Mouse (Mus musculus): ENCODE results near the gene Fbxo46. TPM values are rescaled to one million over a fixed set of nuclear protein-coding genes. Genes with fewer than 3 reads are reported as not detected.

Gene Fbxo46
- total and polyA plus RNA-seq, 2 experiments from 2014 or later: 6.2 to 13.1 TPM

GRCm38 (mm10) chr7:19178035-19178434, 58.4 kb downstream of the Fbxo46 start:
- 14% methylated on average over 18 of the region's 18 CpGs for WGBS
- H3K4me3 ChIP-seq (ENCODE audit: low read depth, low read length): no peak overlapping the region

GRCm38 (mm10) chr7:19178443-19179092, 58.9 kb downstream of the Fbxo46 start:
- no peaks in the 10 kb centered on the region for H3K9me3 ChIP-seq (replicated peaks; ENCODE audit: control insufficient read depth, low read length)
- no peak overlapping the region for H3K9ac ChIP-seq (replicated peaks; ENCODE audit: low read depth, low read length)
- no peak for ATAC-seq (ENCODE audit: insufficient read depth, low read depth)
- H3K4me2 ChIP-seq (ENCODE audit: low read depth, low read length): peak overlapping the region; percentile 9
- H3K4me1 ChIP-seq (ENCODE audit: control insufficient read depth, insufficient read depth): peaks cover 11% of the 10 kb centered on the region
- no peaks in the 10 kb centered on the region for H3K36me3 ChIP-seq (replicated peaks; ENCODE audit: control insufficient read depth, insufficient read depth, low read length)
- no peak overlapping the region for H3K27ac ChIP-seq (ENCODE audit: low read depth)
- 7% methylated on average over 27 of the region's 27 CpGs for WGBS
- H3K4me3 ChIP-seq (ENCODE audit: low read depth, low read length): no peak overlapping the region
- TF ChIP-seq EP300 (IDR thresholded peaks at IDR 0.05; ENCODE audit: low read depth) (no peak), CTCF (IDR thresholded peaks at IDR 0.05; ENCODE audit: low read depth) (peak; percentile 82)
- H3K27me3 ChIP-seq (ENCODE audit: control insufficient read depth, insufficient read depth, low read length): peaks cover 43% of the 10 kb centered on the region
- DNase-seq (ENCODE audit: low spot score): peak; percentile 52

More at GRCm38 (mm10) chr7:19178035-19178434, 58.4 kb downstream of the Fbxo46 start:
- H3K36me3 ChIP-seq (replicated peaks; ENCODE audit: control insufficient read depth, insufficient read depth, low read length): no peaks in the 10 kb centered on the region
- H3K27ac ChIP-seq (ENCODE audit: low read depth): no peak overlapping the region
- DNase-seq (ENCODE audit: low spot score) (no peak), ATAC-seq (ENCODE audit: insufficient read depth, low read depth) (no peak)
- TF ChIP-seq EP300 (IDR thresholded peaks at IDR 0.05; ENCODE audit: low read depth): no peak
- TF ChIP-seq CTCF (IDR thresholded peaks at IDR 0.05; ENCODE audit: low read depth): no peak
- H3K4me2 ChIP-seq (ENCODE audit: low read depth, low read length): no peak overlapping the region
- no peak overlapping the region for H3K9ac ChIP-seq (replicated peaks; ENCODE audit: low read depth, low read length)
- peaks cover 43% of the 10 kb centered on the region for H3K27me3 ChIP-seq (ENCODE audit: control insufficient read depth, insufficient read depth, low read length)
- H3K9me3 ChIP-seq (replicated peaks; ENCODE audit: control insufficient read depth, low read length): no peaks in the 10 kb centered on the region
- H3K4me1 ChIP-seq (ENCODE audit: control insufficient read depth, insufficient read depth): peaks cover 11% of the 10 kb centered on the region

GRCm38 (mm10) chr7:19179173-19179572, 59.5 kb downstream of the Fbxo46 start:
- H3K27me3 ChIP-seq (ENCODE audit: control insufficient read depth, insufficient read depth, low read length): peaks cover 43% of the 10 kb centered on the region
- no peaks in the 10 kb centered on the region for H3K9me3 ChIP-seq (replicated peaks; ENCODE audit: control insufficient read depth, low read length)
- H3K27ac ChIP-seq (ENCODE audit: low read depth): no peak overlapping the region
- under 1% methylated on average over 26 of the region's 32 CpGs for whole genome bisulfite sequencing
- H3K4me1 ChIP-seq (ENCODE audit: control insufficient read depth, insufficient read depth): peaks cover 16% of the 10 kb centered on the region
- ATAC-seq (ENCODE audit: insufficient read depth, low read depth): 0 out of 2 replicates have a peak, but pooled peaks have one; percentile 15
- TF ChIP-seq EP300 (IDR thresholded peaks at IDR 0.05; ENCODE audit: low read depth) (no peak), CTCF (IDR thresholded peaks at IDR 0.05; ENCODE audit: low read depth) (peak; percentile 73)
- H3K4me3 ChIP-seq (ENCODE audit: low read depth, low read length): 0 out of 2 replicates have a peak overlapping the region, but pooled peaks have one; percentile 10
- peak overlapping the region; percentile 32 for H3K4me2 ChIP-seq (ENCODE audit: low read depth, low read length)
- no peak overlapping the region for H3K9ac ChIP-seq (replicated peaks; ENCODE audit: low read depth, low read length)
- peak; percentile 65 for DNase-seq (ENCODE audit: low spot score)
- H3K36me3 ChIP-seq (replicated peaks; ENCODE audit: control insufficient read depth, insufficient read depth, low read length): no peaks in the 10 kb centered on the region

- Histone ChIP-seq H3K4me3 (ENCODE audit: low read depth, low read length) (no peak overlapping the region), H3K27ac (ENCODE audit: low read depth) (no peak overlapping the region), H3K9me3 (replicated peaks; ENCODE audit: control insufficient read depth, low read length) (no peaks in the 10 kb centered on the region), H3K4me2 (ENCODE audit: low read depth, low read length) (no peak overlapping the region), H3K4me1 (ENCODE audit: control insufficient read depth, insufficient read depth) (peaks cover 23% of the 10 kb centered on the region), H3K36me3 (replicated peaks; ENCODE audit: control insufficient read depth, insufficient read depth, low read length) (no peaks in the 10 kb centered on the region), H3K27me3 (ENCODE audit: control insufficient read depth, insufficient read depth, low read length) (peaks cover 43% of the 10 kb centered on the region), H3K9ac (replicated peaks; ENCODE audit: low read depth, low read length) (no peak overlapping the region)
- DNase-seq (ENCODE audit: low spot score): no peak
- TF ChIP-seq CTCF (IDR thresholded peaks at IDR 0.05; ENCODE audit: low read depth): no peak
- TF ChIP-seq EP300 (IDR thresholded peaks at IDR 0.05; ENCODE audit: low read depth): no peak
- no peak for ATAC-seq (ENCODE audit: insufficient read depth, low read depth)
- WGBS: 54% methylated on average over 6 of the region's 6 CpGs
Measured at GRCm38 (mm10) chr7:19179936-19180335, 60.3 kb downstream of the Fbxo46 start.

- H3K27ac ChIP-seq (ENCODE audit: low read depth): peak overlapping the region; percentile 54
- ATAC-seq (ENCODE audit: insufficient read depth, low read depth) (peak; percentile 64), DNase-seq (ENCODE audit: low spot score) (no peak)
- no peak for TF ChIP-seq EP300 (IDR thresholded peaks at IDR 0.05; ENCODE audit: low read depth)
- no peak for TF ChIP-seq CTCF (IDR thresholded peaks at IDR 0.05; ENCODE audit: low read depth)
- H3K9ac ChIP-seq (replicated peaks; ENCODE audit: low read depth, low read length): peak overlapping the region; percentile 73
- peak overlapping the region; percentile 87 for H3K4me2 ChIP-seq (ENCODE audit: low read depth, low read length)
- H3K27me3 ChIP-seq (ENCODE audit: control insufficient read depth, insufficient read depth, low read length): peaks cover 36% of the 10 kb centered on the region
- H3K36me3 ChIP-seq (replicated peaks; ENCODE audit: control insufficient read depth, insufficient read depth, low read length): no peaks in the 10 kb centered on the region
- peaks cover 24% of the 10 kb centered on the region for H3K4me1 ChIP-seq (ENCODE audit: control insufficient read depth, insufficient read depth)
- H3K9me3 ChIP-seq (replicated peaks; ENCODE audit: control insufficient read depth, low read length): no peaks in the 10 kb centered on the region
- H3K4me3 ChIP-seq (ENCODE audit: low read depth, low read length): peak overlapping the region; percentile 77
- under 1% methylated on average over 23 of the region's 27 CpGs for WGBS
Measured at GRCm38 (mm10) chr7:19180862-19181429, 61.3 kb downstream of the Fbxo46 start.
